Mouse (Mus musculus): ENCODE measurements at regions not wholly inside any gene's neighbourhood (a gene's known extent, or its start where the extent isn't known, plus 50 kb on each side); places are given as distances from the start of the nearest gene placed in this dataset.

DNA sequence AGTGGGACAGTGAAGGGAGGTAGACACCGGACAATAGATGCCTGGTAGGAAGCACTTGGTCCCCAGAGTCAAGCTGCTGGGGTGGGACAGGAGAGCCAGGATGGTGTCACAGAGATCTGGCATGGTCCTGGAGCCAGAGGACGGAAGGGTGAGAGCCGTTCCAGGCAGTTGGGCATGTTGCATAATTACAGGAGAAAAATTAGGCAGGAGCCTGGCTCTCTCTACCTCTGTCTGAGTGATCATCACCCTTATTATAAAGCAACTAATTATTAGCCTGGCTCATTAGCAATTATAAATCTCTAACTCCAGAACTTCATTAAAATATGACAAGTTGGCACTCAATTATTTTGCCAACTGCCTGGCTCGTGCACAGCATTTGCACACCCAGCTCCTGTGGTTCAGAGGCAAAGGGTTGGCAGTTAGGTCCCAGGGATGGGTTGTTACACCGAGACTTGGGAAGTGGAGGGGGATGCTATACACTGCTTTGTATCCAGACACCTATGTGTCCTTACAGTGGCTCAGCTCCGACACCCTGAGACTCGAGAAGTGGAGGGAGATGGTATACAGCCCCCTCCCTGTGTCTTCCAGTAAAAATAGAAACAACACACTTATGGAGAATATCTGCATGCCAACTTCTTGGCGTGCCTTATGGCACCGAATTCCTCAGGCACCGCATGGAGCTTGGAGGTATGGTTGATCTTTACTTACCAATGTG, 203.7 kb upstream of the Sdk2 start:
- ATAC-seq (ENCODE audit: low FRiP score), result no peak
- 90% methylated on average over 10 of the region's 10 CpGs for WGBS

DNA sequence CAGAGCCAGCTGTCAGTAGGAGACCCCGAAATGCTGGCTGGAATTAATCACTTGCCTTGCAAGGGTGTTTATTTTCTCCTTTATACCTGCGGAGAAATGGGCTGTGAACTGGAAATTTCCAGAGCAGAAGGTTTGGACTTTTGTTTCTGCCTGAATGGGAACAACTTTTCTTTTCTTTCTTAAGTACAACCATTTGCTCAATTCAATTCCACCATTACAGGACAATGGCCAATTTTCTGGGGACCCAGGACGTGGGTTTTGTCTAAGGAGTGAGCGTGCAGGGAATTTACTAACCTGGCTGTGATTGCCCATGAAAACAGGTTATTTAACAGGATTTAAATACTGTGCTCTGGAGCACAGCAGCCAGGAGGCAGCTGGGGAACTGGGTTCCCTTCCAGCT, 195.1 kb upstream of the Sdk2 start:
- no peaks in the 10 kb centered on the region for H3K27me3 ChIP-seq
- no peaks in the 10 kb centered on the region for H3K36me3 ChIP-seq
- H3K27ac ChIP-seq, result no peak overlapping the region
- H3K4me3 ChIP-seq, result no peak overlapping the region
- no peak overlapping the region for H3K9ac ChIP-seq
- 46% methylated on average over 4 of the region's 4 CpGs for WGBS
- no peak for ATAC-seq (ENCODE audit: low FRiP score)
- no peaks in the 10 kb centered on the region for H3K9me3 ChIP-seq (replicated peaks)
- H3K4me2 ChIP-seq (replicated peaks), result no peak overlapping the region
- H3K4me1 ChIP-seq, result no peaks in the 10 kb centered on the region

More for the DNA sequence above, 203.7 kb upstream of the Sdk2 start:
- Histone ChIP-seq H3K27ac (no peak overlapping the region), H3K9ac (no peak overlapping the region), H3K4me1 (no peaks in the 10 kb centered on the region), H3K27me3 (no peaks in the 10 kb centered on the region), H3K4me3 (no peak overlapping the region), H3K4me2 (replicated peaks) (no peak overlapping the region), H3K36me3 (no peaks in the 10 kb centered on the region), H3K9me3 (replicated peaks) (no peaks in the 10 kb centered on the region)

DNA sequence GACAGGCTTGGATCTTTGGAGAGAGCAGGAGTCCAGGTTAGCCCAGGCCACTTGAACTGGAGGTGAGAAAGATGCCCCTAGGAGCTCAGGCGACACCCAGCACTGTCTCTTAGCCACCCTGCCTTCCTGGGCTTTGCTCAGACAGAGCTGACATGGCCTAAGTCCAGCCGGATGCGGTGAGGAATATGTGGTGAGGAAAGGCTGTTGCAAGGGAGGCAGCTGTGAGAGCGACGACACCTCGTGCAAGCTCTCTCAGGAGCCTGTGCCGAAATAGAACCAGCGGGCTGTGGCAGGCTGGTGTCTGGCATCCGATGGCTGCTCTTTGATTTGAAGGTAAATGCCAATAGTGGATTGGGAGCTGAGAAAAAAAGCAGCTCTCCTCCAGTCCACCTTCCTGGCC, 191.4 kb upstream of the Sdk2 start:
- Histone ChIP-seq H3K27ac (no peak overlapping the region), H3K4me3 (no peak overlapping the region), H3K27me3 (0 out of 2 replicates have a peak, but pooled peaks cover 10% of the 10 kb centered on the region), H3K4me2 (replicated peaks) (no peak overlapping the region), H3K9me3 (replicated peaks) (no peaks in the 10 kb centered on the region), H3K36me3 (no peaks in the 10 kb centered on the region), H3K4me1 (no peaks in the 10 kb centered on the region), H3K9ac (no peak overlapping the region)
- 88% methylated on average over 9 of the region's 9 CpGs for WGBS
- ATAC-seq (ENCODE audit: low FRiP score), result no peak

DNA sequence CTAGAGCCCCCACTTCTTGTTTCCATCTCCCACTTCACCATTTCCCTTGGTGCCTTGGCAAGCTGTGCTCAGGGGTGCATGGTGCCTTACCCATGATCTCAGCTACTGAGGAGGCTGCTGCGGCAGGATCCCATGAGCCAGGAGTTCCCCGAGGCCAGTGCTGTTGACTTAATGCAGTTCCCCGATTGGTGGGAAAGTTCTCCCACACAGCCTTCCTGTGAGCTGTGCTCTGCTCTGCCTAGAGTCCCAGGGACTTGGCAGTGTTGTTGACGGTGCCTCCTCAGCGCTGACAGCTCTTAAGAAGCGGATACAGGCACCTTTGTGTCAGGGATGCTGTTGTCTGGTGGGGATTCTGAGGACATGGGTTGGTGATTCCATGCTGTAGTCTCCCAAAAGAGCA, 190.9 kb upstream of the Sdk2 start:
- H3K4me3 ChIP-seq, result no peak overlapping the region
- H3K4me1 ChIP-seq, result no peaks in the 10 kb centered on the region
- 72% methylated on average over 6 of the region's 6 CpGs for WGBS
- H3K27ac ChIP-seq, result no peak overlapping the region
- ATAC-seq (ENCODE audit: low FRiP score), result no peak
- H3K9ac ChIP-seq, result no peak overlapping the region
- H3K36me3 ChIP-seq, result no peaks in the 10 kb centered on the region
- no peaks in the 10 kb centered on the region for H3K9me3 ChIP-seq (replicated peaks)
- H3K4me2 ChIP-seq (replicated peaks), result no peak overlapping the region
- 0 out of 2 replicates have a peak, but pooled peaks cover 10% of the 10 kb centered on the region for H3K27me3 ChIP-seq

DNA sequence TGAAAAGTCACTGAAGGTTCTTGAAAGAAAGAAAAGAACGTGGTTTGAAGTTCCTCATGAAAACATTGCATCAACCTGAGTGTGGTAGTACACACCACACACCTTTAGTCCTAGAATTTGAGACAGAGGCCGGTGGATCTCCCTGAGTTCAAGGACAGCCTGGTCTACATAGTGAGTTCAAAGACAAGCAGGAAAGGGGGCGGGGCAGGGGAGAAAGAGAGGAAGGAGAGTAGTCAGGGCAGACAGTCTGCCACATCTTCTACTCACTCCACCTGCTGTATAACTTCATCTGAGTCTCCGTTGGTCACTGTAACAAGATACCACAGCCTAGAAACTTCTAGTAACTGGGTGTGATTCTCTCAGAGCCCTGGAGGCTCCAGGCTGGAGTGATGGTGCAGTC, 190.2 kb upstream of the Sdk2 start:
- no peaks in the 10 kb centered on the region for H3K9me3 ChIP-seq (replicated peaks)
- no peaks in the 10 kb centered on the region for H3K36me3 ChIP-seq
- H3K4me3 ChIP-seq, result no peak overlapping the region
- no peak overlapping the region for H3K9ac ChIP-seq
- no peak for ATAC-seq (ENCODE audit: low FRiP score)
- no peak overlapping the region for H3K27ac ChIP-seq
- 79% methylated on average over 4 of the region's 4 CpGs for WGBS
- 0 out of 2 replicates have a peak, but pooled peaks cover 10% of the 10 kb centered on the region for H3K27me3 ChIP-seq
- H3K4me1 ChIP-seq, result no peaks in the 10 kb centered on the region
- H3K4me2 ChIP-seq (replicated peaks), result no peak overlapping the region

GRCm38 (mm10) chr11:114254344-114254743, 187.5 kb upstream of the Sdk2 start:
- no peaks in the 10 kb centered on the region for H3K36me3 ChIP-seq
- WGBS, result 67% methylated on average over 1 of the region's 1 CpGs
- no peak overlapping the region for H3K27ac ChIP-seq
- H3K9ac ChIP-seq, result no peak overlapping the region
- H3K4me2 ChIP-seq (replicated peaks), result no peak overlapping the region
- H3K27me3 ChIP-seq, result 0 out of 2 replicates have a peak, but pooled peaks cover 10% of the 10 kb centered on the region
- no peak overlapping the region for H3K4me3 ChIP-seq
- no peaks in the 10 kb centered on the region; the same call in 1 of the 2 replicates for H3K4me1 ChIP-seq
- no peak for ATAC-seq (ENCODE audit: low FRiP score)
- H3K9me3 ChIP-seq (replicated peaks), result no peaks in the 10 kb centered on the region

GRCm38 (mm10) chr11:114251614-114252013, 184.8 kb upstream of the Sdk2 start:
- H3K4me2 ChIP-seq (replicated peaks), result no peak overlapping the region
- H3K9ac ChIP-seq, result no peak overlapping the region
- WGBS, result 70% methylated on average over 7 of the region's 7 CpGs
- 0 out of 2 replicates have a peak, but pooled peaks cover 10% of the 10 kb centered on the region for H3K27me3 ChIP-seq
- no peak overlapping the region for H3K27ac ChIP-seq
- no peak for ATAC-seq (ENCODE audit: low FRiP score)
- H3K4me3 ChIP-seq, result no peak overlapping the region
- H3K36me3 ChIP-seq, result no peaks in the 10 kb centered on the region
- no peaks in the 10 kb centered on the region for H3K9me3 ChIP-seq (replicated peaks)
- peaks cover 3% of the 10 kb centered on the region; the same call in 1 of the 2 replicates for H3K4me1 ChIP-seq

GRCm38 (mm10) chr11:114249215-114249614, 182.4 kb upstream of the Sdk2 start:
- no peak overlapping the region for H3K4me2 ChIP-seq (replicated peaks)
- H3K4me1 ChIP-seq, result peaks cover 3% of the 10 kb centered on the region; the same call in 1 of the 2 replicates
- peaks cover 5% of the 10 kb centered on the region; the same call in 1 of the 2 replicates for H3K27me3 ChIP-seq
- H3K27ac ChIP-seq, result no peak overlapping the region
- H3K4me3 ChIP-seq, result no peak overlapping the region
- no peak for ATAC-seq (ENCODE audit: low FRiP score)
- no peaks in the 10 kb centered on the region for H3K9me3 ChIP-seq (replicated peaks)
- no peaks in the 10 kb centered on the region for H3K36me3 ChIP-seq
- H3K9ac ChIP-seq, result no peak overlapping the region
- WGBS, result 71% methylated on average over 7 of the region's 7 CpGs

DNA sequence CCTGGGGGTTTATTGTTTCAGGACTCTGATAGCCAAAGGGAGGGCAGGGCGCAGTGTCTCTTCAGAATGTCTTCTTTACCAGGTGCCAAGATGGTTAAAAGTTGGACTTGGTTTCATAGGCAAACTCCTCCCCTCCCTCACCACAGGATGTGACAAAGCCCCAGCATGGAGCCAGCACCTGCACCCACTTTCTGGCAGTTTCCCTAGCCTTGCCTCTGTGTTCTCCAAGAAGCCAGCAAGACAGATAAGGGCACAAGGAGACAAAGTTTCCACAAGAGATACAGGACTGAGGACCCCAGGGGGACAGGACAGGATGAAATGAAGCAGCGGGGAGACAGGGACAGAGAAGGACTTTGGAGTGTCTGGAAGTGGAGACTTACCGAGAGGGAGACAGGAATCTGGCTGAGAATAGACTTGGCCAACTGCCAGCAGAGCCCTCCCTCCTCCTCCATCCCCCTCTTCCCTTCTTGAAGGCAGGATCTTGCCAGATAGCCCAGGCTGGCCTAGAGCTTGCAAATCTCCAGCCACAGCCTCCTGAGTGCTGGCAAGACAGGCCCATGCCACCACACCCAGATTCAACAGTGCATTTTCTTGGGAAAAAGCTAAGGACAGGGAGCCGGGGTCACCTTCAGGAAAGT, 181.5 kb upstream of the Sdk2 start:
- 80% methylated on average over 4 of the region's 4 CpGs for WGBS
- H3K9ac ChIP-seq, result no peak overlapping the region
- ATAC-seq (ENCODE audit: low FRiP score), result no peak
- no peaks in the 10 kb centered on the region for H3K9me3 ChIP-seq (replicated peaks)
- H3K27ac ChIP-seq, result no peak overlapping the region
- peaks cover 4% of the 10 kb centered on the region; the same call in 1 of the 2 replicates for H3K27me3 ChIP-seq
- H3K4me1 ChIP-seq, result peaks cover 3% of the 10 kb centered on the region; the same call in 1 of the 2 replicates
- H3K36me3 ChIP-seq, result no peaks in the 10 kb centered on the region
- H3K4me3 ChIP-seq, result no peak overlapping the region
- H3K4me2 ChIP-seq (replicated peaks), result no peak overlapping the region

- no peak overlapping the region for H3K4me3 ChIP-seq
- 0 out of 2 replicates have a peak overlapping the region, but pooled peaks have one; percentile 6 for H3K4me2 ChIP-seq (replicated peaks)
- peak; percentile 87 for ATAC-seq (ENCODE audit: low FRiP score)
- 0 out of 2 replicates have a peak, but pooled peaks cover 7% of the 10 kb centered on the region for H3K27me3 ChIP-seq
- H3K9ac ChIP-seq, result no peak overlapping the region
- 28% methylated on average over 8 of the region's 8 CpGs for WGBS
- peak overlapping the region; percentile 62 for H3K27ac ChIP-seq
- H3K4me1 ChIP-seq, result peaks cover 18% of the 10 kb centered on the region
- no peaks in the 10 kb centered on the region for H3K9me3 ChIP-seq (replicated peaks)
- no peaks in the 10 kb centered on the region for H3K36me3 ChIP-seq
These were observed 172.5 kb upstream of the Sdk2 start for GRCm38 (mm10) chr11:114239311-114239803.

DNA sequence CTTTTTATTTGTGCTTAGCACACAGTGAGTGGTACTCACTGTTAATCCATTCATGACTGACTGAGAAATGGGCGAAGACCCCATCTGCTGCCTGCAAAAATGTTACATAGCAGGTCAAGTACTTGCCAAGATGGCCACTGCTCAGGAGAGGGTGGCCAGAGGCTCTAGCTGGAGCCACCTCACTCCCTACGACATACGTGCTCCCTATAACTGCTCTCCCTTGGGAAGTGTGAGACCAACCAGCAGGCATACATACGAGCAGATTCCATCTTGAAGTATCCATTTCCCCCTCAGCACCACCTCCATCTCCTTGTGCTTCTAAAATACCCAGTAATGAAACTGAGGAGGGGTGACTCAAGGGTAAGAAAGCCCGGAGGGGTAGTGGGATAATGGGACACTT, 172.0 kb upstream of the Sdk2 start:
- Histone ChIP-seq H3K27ac (peak overlapping the region; percentile 62), H3K27me3 (0 out of 2 replicates have a peak, but pooled peaks cover 5% of the 10 kb centered on the region), H3K4me3 (no peak overlapping the region), H3K9me3 (replicated peaks) (no peaks in the 10 kb centered on the region), H3K9ac (no peak overlapping the region), H3K36me3 (no peaks in the 10 kb centered on the region), H3K4me2 (replicated peaks) (no peak overlapping the region), H3K4me1 (peaks cover 23% of the 10 kb centered on the region)
- peak; percentile 60 for ATAC-seq (ENCODE audit: low FRiP score)
- WGBS, result 64% methylated on average over 5 of the region's 5 CpGs

DNA sequence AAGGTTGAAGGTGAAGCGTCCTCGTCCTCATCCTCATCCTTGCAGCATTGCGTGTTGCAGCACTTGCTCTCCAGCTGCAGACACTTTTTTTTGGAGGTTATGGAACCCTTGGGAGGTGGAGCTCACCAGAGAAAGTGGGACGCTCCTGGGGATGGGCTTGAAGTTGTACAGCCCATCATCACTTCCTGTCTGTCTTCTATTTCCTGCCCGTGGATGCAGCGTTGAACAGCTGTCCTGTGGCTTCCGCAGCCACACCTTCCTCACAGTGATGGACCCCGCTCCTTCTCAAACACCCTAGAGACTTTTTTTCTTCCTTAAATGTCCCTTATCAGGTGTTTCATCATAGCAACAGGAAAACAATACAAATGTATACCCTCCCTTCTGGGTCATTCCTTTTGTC, 171.5 kb upstream of the Sdk2 start:
- 83% methylated on average over 8 of the region's 8 CpGs for WGBS
- H3K9ac ChIP-seq, result no peak overlapping the region
- H3K27ac ChIP-seq, result peak overlapping the region; percentile 62; the same call in 1 of the 2 replicates
- peaks cover 23% of the 10 kb centered on the region for H3K4me1 ChIP-seq
- H3K27me3 ChIP-seq, result 0 out of 2 replicates have a peak, but pooled peaks cover 5% of the 10 kb centered on the region
- no peak for ATAC-seq (ENCODE audit: low FRiP score)
- H3K4me2 ChIP-seq (replicated peaks), result no peak overlapping the region
- H3K36me3 ChIP-seq, result no peaks in the 10 kb centered on the region
- no peak overlapping the region for H3K4me3 ChIP-seq
- no peaks in the 10 kb centered on the region for H3K9me3 ChIP-seq (replicated peaks)
